Mouse (Mus musculus) thymus, adult 2 months (tissue): ENCODE results near the gene Lhfpl1. TPM values are rescaled to one million over a fixed set of nuclear protein-coding genes. Genes with fewer than 3 reads are reported as not detected.
"Not testable (repeated sequence)": the region's sequence is repeated elsewhere in the genome, so short reads cannot be mapped to it uniquely, and the experiment has no call there.

Experiments used
- DNase-seq: peaks from one replicate; pipeline ENCODE4 v3.0.0; 2021
- H3K27ac ChIP-seq: fragments of 200-500 bp; 2 replicates; pipeline ENCODE4 v1.5.1; 2012; ENCODE audit warnings: low read length, control low read depth; ENCODE audit not compliant: control insufficient read depth, insufficient read depth
- H3K27me3 ChIP-seq: fragments of 200-500 bp; 2 replicates; pipeline ENCODE4 v1.6.1; 2012; ENCODE audit warnings: mild to moderate bottlenecking, low read length, moderate library complexity, mixed read lengths; ENCODE audit not compliant: control insufficient read depth, insufficient read depth
- H3K36me3 ChIP-seq: fragments of 200-500 bp; 2 replicates; pipeline ENCODE4 v1.6.1; 2012; ENCODE audit warnings: mild to moderate bottlenecking, low read length, moderate library complexity; ENCODE audit not compliant: control insufficient read depth, insufficient read depth
- H3K4me1 ChIP-seq: fragments of 200-500 bp; replicated peaks from 2 replicates; pipeline ENCODE4 v1.6.1; 2012; ENCODE audit warnings: low read length; ENCODE audit not compliant: control insufficient read depth, insufficient read depth
- H3K4me3 ChIP-seq: fragments of 200-500 bp; 2 replicates; pipeline ENCODE4 v1.5.1; 2012; ENCODE audit warnings: mild to moderate bottlenecking, low read length, control low read depth, moderate library complexity; ENCODE audit not compliant: control insufficient read depth, insufficient read depth
- CTCF ChIP-seq: fragments of 200-500 bp; IDR thresholded peaks from 2 replicates; pipeline ENCODE4 v1.5.1; 2012; ENCODE audit warnings: mild to moderate bottlenecking, control low read depth, low read length, moderate library complexity, borderline replicate concordance; ENCODE audit not compliant: control insufficient read depth, poor library complexity, insufficient read depth; ENCODE audit errors: extremely low read depth
- POLR2A ChIP-seq: fragments of 200-500 bp; IDR thresholded peaks from 2 replicates; pipeline ENCODE4 v1.6.1; 2012; ENCODE audit warnings: mild to moderate bottlenecking, low read length, control low read depth, moderate library complexity; ENCODE audit not compliant: control insufficient read depth, poor library complexity, insufficient read depth; ENCODE audit errors: extremely low read depth
- WGBS: fragments of 180-500 bp; shearing (Covaris S2); methylation state at CpG from one replicate; pipeline ENCODE4 v1.1.7; 2018; 5-methylcytosine and 5-hydroxymethylcytosine counted together
- polyA plus RNA-seq: library from polyadenylated mRNA; depleted of rRNA; stranded (reverse); fragments of >200 nt; gene quantifications from 2 replicates; pipeline ENCODE4 v1.2.3, GENCODE M21; 2012; rRNA removed

The Lhfpl1 gene
- polyA plus RNA-seq, 1 experiment, result 0.46 TPM

DNA sequence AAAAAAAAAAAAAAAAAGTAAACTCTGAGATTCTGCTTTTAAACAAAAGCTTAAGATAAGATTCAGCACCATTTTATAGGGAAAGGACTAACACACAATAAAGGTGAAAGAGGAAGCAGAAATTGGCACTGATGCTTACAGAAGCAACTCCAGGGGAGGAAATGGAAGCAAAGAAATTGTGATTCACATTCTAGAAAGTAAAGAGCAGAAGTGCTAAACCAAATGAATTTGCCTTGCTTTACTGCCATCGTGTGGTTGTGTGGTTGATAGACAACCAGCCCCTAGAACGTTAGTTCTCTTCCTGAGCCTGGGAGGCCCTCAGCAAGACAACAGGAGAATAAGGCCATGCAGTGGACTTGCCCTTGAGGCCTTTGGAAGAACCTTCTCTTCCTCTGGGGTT lies 41.7 kb downstream of the Lhfpl1 start:
- Histone ChIP-seq H3K4me1 (no peaks in the 10 kb centered on the region), H3K27ac (no peak overlapping the region), H3K27me3 (no peaks in the 10 kb centered on the region), H3K36me3 (no peaks in the 10 kb centered on the region), H3K4me3 (no peak overlapping the region)
- 0% methylated on average over 2 of the region's 2 CpGs for WGBS
- no peak for TF ChIP-seq POLR2A
- no peak for TF ChIP-seq CTCF
- DNase-seq, result peak; percentile 2

GRCm38 (mm10) chrX:145300232-145300631 lies 48.7 kb downstream of the Lhfpl1 start:
- H3K36me3 ChIP-seq, H3K27ac ChIP-seq, DNase-seq, H3K4me1 ChIP-seq, H3K27me3 ChIP-seq, H3K4me3 ChIP-seq: not testable (repeated sequence)

- DNase-seq, result no peak
- no peaks in the 10 kb centered on the region for H3K4me1 ChIP-seq
- H3K27ac ChIP-seq, result no peak overlapping the region
- 96% methylated on average over 3 of the region's 3 CpGs for WGBS
- no peaks in the 10 kb centered on the region for H3K36me3 ChIP-seq
- no peaks in the 10 kb centered on the region for H3K27me3 ChIP-seq
- no peak for TF ChIP-seq POLR2A
- no peak for TF ChIP-seq CTCF
- no peak overlapping the region for H3K4me3 ChIP-seq
These were observed 76.7 kb downstream of the Lhfpl1 start for GRCm38 (mm10) chrX:145272209-145272608.

DNA sequence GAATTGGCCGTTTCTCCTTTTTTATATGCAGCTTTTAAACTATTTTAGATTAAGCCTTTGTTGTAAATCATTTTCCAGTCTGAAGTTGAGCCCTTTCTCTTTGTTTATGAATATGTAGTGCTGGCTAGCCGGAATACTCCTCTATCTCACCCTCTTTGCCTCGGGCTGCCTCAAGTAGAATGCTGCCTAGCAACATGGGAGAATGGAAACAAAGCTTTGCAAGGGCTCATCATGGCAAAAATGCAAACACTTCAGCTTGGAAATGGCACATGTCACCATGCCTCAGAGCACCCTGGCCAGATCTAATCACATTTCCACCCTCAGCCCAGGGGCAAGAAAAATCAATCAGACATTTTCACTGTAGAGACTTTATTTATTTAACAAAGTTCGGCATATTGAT lies 77.1 kb downstream of the Lhfpl1 start:
- no peaks in the 10 kb centered on the region for H3K36me3 ChIP-seq
- TF ChIP-seq CTCF, result no peak
- TF ChIP-seq POLR2A, result no peak
- H3K4me3 ChIP-seq, result no peak overlapping the region
- no peak for DNase-seq
- 91% methylated on average over 4 of the region's 4 CpGs for WGBS
- H3K27me3 ChIP-seq, result no peaks in the 10 kb centered on the region
- no peak overlapping the region for H3K27ac ChIP-seq
- H3K4me1 ChIP-seq, result no peaks in the 10 kb centered on the region

DNA sequence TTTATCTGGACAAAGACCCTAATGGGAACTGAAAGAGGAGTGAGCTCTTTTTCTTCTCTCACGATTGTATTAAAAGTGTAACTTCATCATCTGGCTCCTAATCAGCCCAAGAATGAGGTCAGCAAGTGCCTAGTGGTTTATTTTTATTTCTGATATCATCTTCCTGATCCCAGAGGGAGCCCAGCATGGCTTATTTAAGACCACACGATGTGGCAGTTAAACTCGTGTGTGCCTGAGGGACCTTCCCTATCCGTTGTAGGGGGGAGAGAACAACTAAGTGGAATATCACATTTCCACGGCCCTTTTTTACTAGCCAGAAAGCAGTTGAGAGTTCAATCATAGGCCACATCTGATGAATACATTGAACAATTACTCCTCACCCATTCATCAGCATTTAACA lies 87.1 kb downstream of the Lhfpl1 start:
- H3K36me3 ChIP-seq, result no peaks in the 10 kb centered on the region
- no peaks in the 10 kb centered on the region for H3K4me1 ChIP-seq
- WGBS, result 44% methylated on average over 5 of the region's 5 CpGs
- H3K4me3 ChIP-seq, result no peak overlapping the region
- TF ChIP-seq POLR2A (no peak), CTCF (no peak)
- no peaks in the 10 kb centered on the region for H3K27me3 ChIP-seq
- no peak overlapping the region for H3K27ac ChIP-seq
- DNase-seq, result no peak

Other genes starting within 250 kb of the Lhfpl1 start
- 7.0 and 8.5 TPM in 2 replicates for gene Amot, start 156.1 kb upstream of the Lhfpl1 start, polyA plus RNA-seq